In genomic region chr9:100532847-100533505, GRCm38 (mm10) we compare ENCODE assay signal across 21 mouse cellular contexts.
"Had no signal": no experiment of that assay in that cellular context is flagged by ENCODE, and none has a peak within 500 bp of the region (broad histone marks: within the 10 kb centered on the region; RNA-seq: fewer than 3 reads in every experiment).

No protein-coding gene starts in this region.

- H3K4me3 ChIP-seq: layer of hippocampus, adult 2 months; limb, embryonic 10.5 days; limb, embryonic 13.5 days; lung, embryonic 15.5 days; midbrain, embryonic 12.5 days; midbrain, embryonic 15.5 days; neural tube, embryonic 12.5 days; neural tube, embryonic 15.5 days had no signal

- H3K36me3 ChIP-seq: lung, embryonic 15.5 days; midbrain, embryonic 12.5 days; midbrain, embryonic 15.5 days; neural tube, embryonic 12.5 days; neural tube, embryonic 15.5 days had no signal

- H3K9ac ChIP-seq: limb, embryonic 13.5 days; lung, embryonic 15.5 days; midbrain, embryonic 12.5 days; midbrain, embryonic 15.5 days; neural tube, embryonic 12.5 days; neural tube, embryonic 15.5 days had no signal

- H3K9me3 ChIP-seq: lung, embryonic 15.5 days; neural tube, embryonic 15.5 days had no signal

- ATAC-seq: intestine, postnatal 0 days; midbrain, embryonic 15.5 days had no signal

- H3K27ac ChIP-seq: kidney, postnatal 0 days; layer of hippocampus, adult 2 months; limb, embryonic 10.5 days; limb, embryonic 13.5 days; lung, embryonic 15.5 days; midbrain, embryonic 12.5 days; midbrain, embryonic 15.5 days; neural tube, embryonic 12.5 days; neural tube, embryonic 15.5 days; stomach, postnatal 0 days had no signal

- DNase-seq: kidney, adult 2 months; kidney, postnatal 25 days; layer of hippocampus, adult 9-11 months; lung, adult 18-20 months; lung, postnatal 10 days; lung, postnatal 36 days; right cerebral cortex, adult 18-20 months; right cerebral cortex, postnatal 14 days; right cerebral cortex, postnatal 4 days; thymus, postnatal 25 days had no signal

- H3K4me1 ChIP-seq: limb, embryonic 10.5 days; limb, embryonic 13.5 days; midbrain, embryonic 12.5 days; midbrain, embryonic 15.5 days; neural tube, embryonic 12.5 days had no signal

- H3K4me2 ChIP-seq: limb, embryonic 13.5 days; lung, embryonic 15.5 days; midbrain, embryonic 12.5 days; midbrain, embryonic 15.5 days; neural tube, embryonic 12.5 days; neural tube, embryonic 15.5 days had no signal

- H3K27me3 ChIP-seq: limb, embryonic 13.5 days; lung, embryonic 15.5 days; midbrain, embryonic 12.5 days; midbrain, embryonic 15.5 days; neural tube, embryonic 12.5 days; neural tube, embryonic 15.5 days had no signal
